Mouse (Mus musculus): ENCODE measurements around the gene Pnldc1.

GRCm38 (mm10) chr17:12851689-12852088, 58.3 kb downstream of the Pnldc1 start:
- no peak for TF ChIP-seq CTCF (IDR thresholded peaks at IDR 0.05)
- no peak for TF ChIP-seq EP300 (IDR thresholded peaks at IDR 0.05)
